Comparison of ENCODE assay signal across 12 mouse cellular contexts in the genomic region with DNA sequence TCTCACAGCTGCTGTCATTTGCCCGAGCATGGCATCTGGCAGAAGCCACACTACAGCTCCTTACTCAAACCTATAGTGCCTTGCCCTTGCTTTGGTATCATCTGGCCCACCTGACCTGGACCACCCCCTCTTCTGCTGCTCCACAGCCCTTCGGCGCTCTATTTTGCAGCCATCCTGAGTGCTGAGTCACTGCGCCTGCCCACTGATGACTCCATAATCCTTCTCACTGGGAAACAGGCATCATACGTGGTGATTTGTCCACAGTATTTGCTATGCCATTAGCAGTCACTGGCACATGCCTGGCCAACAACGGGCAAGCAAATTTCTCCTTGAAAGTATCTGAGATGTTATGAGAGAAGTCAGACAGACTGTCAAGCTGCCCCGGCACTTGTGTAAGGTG. TPM values are rescaled to one million over a fixed set of nuclear protein-coding genes. Genes with fewer than 3 reads are reported as not detected.
DNase-seq lines count a peak whose midpoint lies in the region; ATAC-seq lines count a peak whose summit lies in the region.
"Had no signal": no experiment of that assay in that cellular context is flagged by ENCODE, and none has a peak within 500 bp of the region (broad histone marks: within the 10 kb centered on the region; RNA-seq: fewer than 3 reads in every experiment).

No protein-coding gene starts in this region.

- H3K4me3 ChIP-seq in kidney, embryonic 15.5 days (replicated peaks) = no peak overlapping the region
- H3K4me3 ChIP-seq: hindbrain, embryonic 15.5 days had no signal

- no peaks in the 10 kb centered on the region for H3K9me3 ChIP-seq in kidney, embryonic 15.5 days (replicated peaks)
- H3K9me3 ChIP-seq: embryonic facial prominence, embryonic 15.5 days; hindbrain, embryonic 15.5 days had no signal

- WGBS in kidney, embryonic 15.5 days = 84% methylated on average over 7 of the region's 7 CpGs

- H3K36me3 ChIP-seq in kidney, embryonic 15.5 days = no peaks in the 10 kb centered on the region
- H3K36me3 ChIP-seq: embryonic facial prominence, embryonic 15.5 days; hindbrain, embryonic 15.5 days had no signal

- H3K9ac ChIP-seq in kidney, embryonic 15.5 days = no peak overlapping the region
- H3K9ac ChIP-seq: embryonic facial prominence, embryonic 15.5 days; hindbrain, embryonic 15.5 days had no signal

- ATAC-seq in kidney, embryonic 15.5 days (replicated peaks; ENCODE audit: low FRiP score) = no peak
- no peak for ATAC-seq in CD4-positive, CD25-positive, alpha-beta regulatory T cell, adult 4 months
- ATAC-seq: forebrain, embryonic 14.5 days had no signal

- DNase-seq in kidney, postnatal 10 days = no peak
- DNase-seq in urinary bladder, postnatal 14 days (ENCODE audit: low spot score) = peak; percentile 35
- DNase-seq in urinary bladder, postnatal 4 days (ENCODE audit: low spot score in 2 of 2) = no peak
- DNase-seq in lung, postnatal 10 days = peak; percentile 27
- DNase-seq in cerebellum, adult 11-12 months = no peak
- DNase-seq: cerebellum, postnatal 36 days; thymus, postnatal 25 days had no signal

- H3K4me2 ChIP-seq in kidney, embryonic 15.5 days = no peak overlapping the region
- H3K4me2 ChIP-seq: embryonic facial prominence, embryonic 15.5 days; hindbrain, embryonic 15.5 days had no signal

- H3K27ac ChIP-seq in kidney, embryonic 15.5 days = 0 out of 2 replicates have a peak overlapping the region, but pooled peaks have one; percentile 14
- H3K27ac ChIP-seq: embryonic facial prominence, embryonic 15.5 days had no signal

- peaks cover 20% of the 10 kb centered on the region for H3K4me1 ChIP-seq in kidney, embryonic 15.5 days

- H3K27me3 ChIP-seq in kidney, embryonic 15.5 days = no peaks in the 10 kb centered on the region
- H3K27me3 ChIP-seq: hindbrain, embryonic 15.5 days had no signal

RNA-seq across cellular contexts. Expression of a gene that starts 0.6 kb away (rescaled TPM):
- polyA plus RNA-seq in kidney, embryonic 15.5 days (2015; fragmentation: Nextera tagmentation; extraction: Ambion mirVana) = 29.3 and 30.6 TPM in 2 replicates
- not detected for polyA plus RNA-seq in CD4-positive, CD25-positive, alpha-beta regulatory T cell, adult 4 months (2017; shearing (Covaris generic))

RNA-seq across cellular contexts. Expression of a gene that starts 21.0 kb away (rescaled TPM):
- 184 and 199 TPM in 2 replicates for polyA plus RNA-seq in kidney, embryonic 15.5 days (2015; fragmentation: Nextera tagmentation; extraction: Ambion mirVana)
- polyA plus RNA-seq in CD4-positive, CD25-positive, alpha-beta regulatory T cell, adult 4 months (2017; shearing (Covaris generic)) = 10 to 100 TPM; 24.6 to 27.0 TPM

RNA-seq across cellular contexts. Expression of a gene that starts 23.9 kb away (rescaled TPM):
- 6.0 and 6.1 TPM in 2 replicates for polyA plus RNA-seq in kidney, embryonic 15.5 days (2015; fragmentation: Nextera tagmentation; extraction: Ambion mirVana)
- polyA plus RNA-seq in CD4-positive, CD25-positive, alpha-beta regulatory T cell, adult 4 months (2017; shearing (Covaris generic)) = 1 to 10 TPM; 3.2 to 5.1 TPM

Comparison
In these comparisons a context has a peak if more than half of its experiments do, and no peak if none do; other contexts are left out.
1. DNase-seq: peak in urinary bladder, postnatal 14 days (single experiment) and lung, postnatal 10 days (single experiment); none in kidney, postnatal 10 days (single experiment), urinary bladder, postnatal 4 days (0 of 2) and cerebellum, adult 11-12 months (single experiment).
2. RNA of a gene that starts 0.6 kb away (polyA plus RNA-seq): 29.3 to 30.6 TPM in kidney, embryonic 15.5 days; not detected in CD4-positive, CD25-positive, alpha-beta regulatory T cell, adult 4 months; every median in the first group is over 10 times any median in the second.